23 mouse cellular contexts compared by ENCODE assay signal in genomic region chr11:98397946-98398345, GRCm38 (mm10). TPM values are rescaled to one million over a fixed set of nuclear protein-coding genes. Genes with fewer than 3 reads are reported as not detected.
"Had no signal": no experiment of that assay in that cellular context is flagged by ENCODE, and none has a peak within 500 bp of the region (broad histone marks: within the 10 kb centered on the region; RNA-seq: fewer than 3 reads in every experiment).

No protein-coding gene starts in this region.

- DNase-seq: lung, adult 18-20 months; lung, embryonic 14.5 days; lung, postnatal 14 days; lung, postnatal 36 days; retina, postnatal 1 day; right cerebral cortex, adult 18-20 months; right cerebral cortex, postnatal 25 days; right cerebral cortex, postnatal 4 days; spleen, adult 18-20 months; thymus, adult 18-20 months; thymus, postnatal 14 days; thymus, postnatal 36 days had no signal

- H3K9me3 ChIP-seq: megakaryocyte, embryonic 14.5 days; midbrain, embryonic 12.5 days; midbrain, embryonic 15.5 days; neural tube, embryonic 12.5 days had no signal

- H3K4me3 ChIP-seq: midbrain, embryonic 12.5 days; midbrain, embryonic 15.5 days; neural tube, embryonic 12.5 days had no signal

- H3K36me3 ChIP-seq: midbrain, embryonic 12.5 days; midbrain, embryonic 15.5 days; neural tube, embryonic 12.5 days had no signal

- H3K27me3 ChIP-seq: midbrain, embryonic 15.5 days; neural tube, embryonic 12.5 days had no signal

- H3K27ac ChIP-seq: macrophage; midbrain, embryonic 12.5 days; midbrain, embryonic 15.5 days; neural tube, embryonic 12.5 days had no signal

RNA-seq across cellular contexts. Expression of gene Pnmt, which starts 11.7 kb away (rescaled TPM):
- total RNA-seq: megakaryocyte progenitor cell, adult 5-6 weeks; monocyte, adult 5-6 weeks had no signal
- polyA plus RNA-seq: lung, embryonic 14.5 days; macrophage; small intestine, adult 2 months; stomach, embryonic 14.5 days had no signal

RNA-seq across cellular contexts. Expression of gene Erbb2, which starts 14.3 kb away (rescaled TPM):
- total RNA-seq: megakaryocyte progenitor cell, adult 5-6 weeks had no signal
- polyA plus RNA-seq: macrophage had no signal

RNA-seq across cellular contexts. Expression of gene Tcap, which starts 14.3 kb away (rescaled TPM):
- total RNA-seq: megakaryocyte progenitor cell, adult 5-6 weeks; midbrain, postnatal 0 days; monocyte, adult 5-6 weeks had no signal
- polyA plus RNA-seq: lung, embryonic 14.5 days; midbrain, embryonic 15.5 days; midbrain, postnatal 0 days; thymus, postnatal 0 days had no signal
